Mouse (Mus musculus): ENCODE measurements at regions not wholly inside any gene's neighbourhood (a gene's known extent, or its start where the extent isn't known, plus 50 kb on each side); places are given as distances from the start of the nearest gene placed in this dataset.

- Histone ChIP-seq H3K9me3 (peaks cover 11% of the 10 kb centered on the region), H3K4me1 (peaks cover 28% of the 10 kb centered on the region), H3K4me3 (replicated peaks) (no peak overlapping the region), H3K36me3 (replicated peaks; ENCODE audit: low read length) (no peaks in the 10 kb centered on the region), H3K27me3 (replicated peaks) (peaks cover 41% of the 10 kb centered on the region)
- TF ChIP-seq FLI1 (IDR thresholded peaks at IDR 0.05; ENCODE audit: low read length), result no peak
Observed at GRCm38 (mm10) chr1:133981185-133981584, 55.9 kb upstream of the Fmod start.

GRCm38 (mm10) chr1:133978271-133978988, 57.2 kb upstream of the Prelp start:
- peaks cover 46% of the 10 kb centered on the region for H3K27me3 ChIP-seq (replicated peaks)
- H3K36me3 ChIP-seq (replicated peaks; ENCODE audit: low read length), result no peaks in the 10 kb centered on the region
- no peak overlapping the region for H3K4me3 ChIP-seq (replicated peaks)
- peaks cover 37% of the 10 kb centered on the region for H3K4me1 ChIP-seq
- H3K9me3 ChIP-seq, result no peaks in the 10 kb centered on the region
- TF ChIP-seq GATA1 (IDR thresholded peaks at IDR 0.05; ENCODE audit: borderline replicate concordance, low read length) (no peak), FLI1 (IDR thresholded peaks at IDR 0.05; ENCODE audit: low read length) (no peak)

GRCm38 (mm10) chr1:133977260-133977659, 56.0 kb upstream of the Prelp start:
- H3K4me3 ChIP-seq (replicated peaks), result no peak overlapping the region
- no peaks in the 10 kb centered on the region for H3K9me3 ChIP-seq
- H3K36me3 ChIP-seq (replicated peaks; ENCODE audit: low read length), result no peaks in the 10 kb centered on the region
- peaks cover 50% of the 10 kb centered on the region for H3K27me3 ChIP-seq (replicated peaks)
- no peak for TF ChIP-seq GATA1 (IDR thresholded peaks at IDR 0.05; ENCODE audit: borderline replicate concordance, low read length)
- H3K4me1 ChIP-seq, result peaks cover 48% of the 10 kb centered on the region

- Histone ChIP-seq H3K9me3 (no peaks in the 10 kb centered on the region), H3K4me3 (replicated peaks) (no peak overlapping the region), H3K36me3 (replicated peaks; ENCODE audit: low read length) (no peaks in the 10 kb centered on the region), H3K4me1 (peaks cover 63% of the 10 kb centered on the region), H3K27me3 (replicated peaks) (peaks cover 49% of the 10 kb centered on the region)
- TF ChIP-seq GATA1 (IDR thresholded peaks at IDR 0.05; ENCODE audit: borderline replicate concordance, low read length), result no peak
- TF ChIP-seq FLI1 (IDR thresholded peaks at IDR 0.05; ENCODE audit: low read length), result no peak
Observed at GRCm38 (mm10) chr1:133973801-133974200, 52.6 kb upstream of the Prelp start.

- Histone ChIP-seq H3K4me1 (peaks cover 62% of the 10 kb centered on the region), H3K36me3 (replicated peaks; ENCODE audit: low read length) (no peaks in the 10 kb centered on the region), H3K27me3 (replicated peaks) (peaks cover 51% of the 10 kb centered on the region), H3K9me3 (no peaks in the 10 kb centered on the region), H3K4me3 (replicated peaks) (no peak overlapping the region)
- TF ChIP-seq GATA1 (IDR thresholded peaks at IDR 0.05; ENCODE audit: borderline replicate concordance, low read length) (no peak), FLI1 (IDR thresholded peaks at IDR 0.05; ENCODE audit: low read length) (no peak)
Observed at GRCm38 (mm10) chr1:133971290-133971689, 50.1 kb upstream of the Prelp start.
